Mouse (Mus musculus): ENCODE data around the gene Sh3bgrl3. TPM values are rescaled to one million over a fixed set of nuclear protein-coding genes. Genes with fewer than 3 reads are reported as not detected.

Sh3bgrl3 gene
- polyA plus RNA-seq, 1 experiment = 489 TPM

DNA sequence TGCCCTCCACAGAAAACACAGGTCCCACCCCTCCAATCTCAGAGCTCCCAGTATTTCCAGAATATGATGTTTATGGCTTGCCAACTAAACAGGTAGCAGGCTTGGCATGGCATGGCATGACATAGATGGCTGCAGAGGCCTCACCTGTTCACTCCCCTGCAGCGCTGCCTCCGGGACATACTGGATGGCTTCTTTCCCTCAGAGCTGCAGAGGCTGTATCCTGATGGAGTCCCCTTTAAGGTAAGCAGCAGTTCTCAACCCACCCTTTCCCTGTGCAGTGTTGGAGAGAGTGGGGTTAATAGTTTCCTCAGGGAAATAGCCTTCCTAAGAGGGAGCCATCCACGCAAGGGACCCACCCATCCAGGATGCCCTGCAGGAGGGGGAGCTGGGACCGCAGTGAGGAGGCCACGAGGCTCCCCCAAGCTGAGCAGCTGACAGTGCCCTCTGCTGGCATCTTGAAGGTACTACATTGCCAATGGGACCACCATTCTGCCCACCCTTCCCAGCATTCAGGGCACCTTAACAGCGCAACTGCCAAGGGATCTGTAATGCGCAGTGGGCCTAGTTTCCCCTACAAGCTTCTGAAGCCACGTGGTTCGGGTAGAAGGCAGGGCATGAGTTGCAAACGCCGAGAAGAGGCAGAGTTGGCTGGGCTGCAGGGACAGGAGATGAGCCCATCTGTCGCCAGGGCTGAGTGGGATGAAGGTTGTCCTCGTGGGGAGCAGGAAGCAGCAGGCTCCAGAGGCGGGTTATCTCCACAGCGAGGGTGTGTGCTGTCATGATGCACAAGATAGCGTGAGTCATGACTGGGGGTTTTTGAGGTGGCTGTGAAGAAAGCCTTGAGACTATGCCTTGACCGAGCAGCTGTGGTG lies 4.7 kb downstream of the Sh3bgrl3 start:
- peaks cover 4% of the 10 kb centered on the region; the same call in 1 of the 2 replicates for H3K4me1 ChIP-seq (ENCODE audit: control insufficient read depth, insufficient read depth, low read length)
- H3K27ac ChIP-seq (ENCODE audit: insufficient read depth, low read length) = 0 out of 2 replicates have a peak overlapping the region, but pooled peaks have one; percentile 2

DNA sequence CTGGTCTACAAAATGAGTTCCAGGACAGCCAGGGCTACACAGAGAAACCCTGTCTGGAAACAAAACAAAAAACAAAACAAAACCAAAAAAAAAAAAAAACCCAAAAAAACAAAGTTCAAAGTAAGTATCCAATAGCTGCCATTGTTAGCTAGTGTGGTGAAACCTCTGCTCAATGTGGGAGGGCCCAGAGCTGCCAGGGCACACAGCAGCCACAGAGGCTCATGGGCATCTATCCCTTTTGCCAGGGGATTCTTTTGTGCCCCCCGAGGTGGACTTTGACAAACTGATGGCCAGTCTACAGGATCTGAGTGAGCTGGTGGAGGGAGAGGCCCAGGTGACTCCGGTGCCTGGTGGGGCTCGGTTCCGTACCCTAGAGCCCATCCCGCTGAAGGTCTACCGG lies 5.4 kb downstream of the Sh3bgrl3 start:
- TF ChIP-seq POLR2A (IDR thresholded peaks at IDR 0.05; ENCODE audit: extremely low read depth, insufficient read depth, low read length) = no peak
- no peak for TF ChIP-seq CTCF (IDR thresholded peaks at IDR 0.05; ENCODE audit: extremely low read depth, insufficient read depth, low read length)
- Histone ChIP-seq H3K4me3 (ENCODE audit: insufficient read depth, low read length) (no peak overlapping the region), H3K27ac (ENCODE audit: insufficient read depth, low read length) (no peak overlapping the region), H3K4me1 (ENCODE audit: control insufficient read depth, insufficient read depth, low read length) (peaks cover 4% of the 10 kb centered on the region; the same call in 1 of the 2 replicates)

More for the DNA sequence above, 4.7 kb downstream of the Sh3bgrl3 start:
- H3K4me3 ChIP-seq (ENCODE audit: insufficient read depth, low read length) = no peak overlapping the region
- TF ChIP-seq CTCF (IDR thresholded peaks at IDR 0.05; ENCODE audit: extremely low read depth, insufficient read depth, low read length) (peak; percentile 80), POLR2A (IDR thresholded peaks at IDR 0.05; ENCODE audit: extremely low read depth, insufficient read depth, low read length) (peak; percentile 14; the same call in 1 of the 2 replicates)

DNA sequence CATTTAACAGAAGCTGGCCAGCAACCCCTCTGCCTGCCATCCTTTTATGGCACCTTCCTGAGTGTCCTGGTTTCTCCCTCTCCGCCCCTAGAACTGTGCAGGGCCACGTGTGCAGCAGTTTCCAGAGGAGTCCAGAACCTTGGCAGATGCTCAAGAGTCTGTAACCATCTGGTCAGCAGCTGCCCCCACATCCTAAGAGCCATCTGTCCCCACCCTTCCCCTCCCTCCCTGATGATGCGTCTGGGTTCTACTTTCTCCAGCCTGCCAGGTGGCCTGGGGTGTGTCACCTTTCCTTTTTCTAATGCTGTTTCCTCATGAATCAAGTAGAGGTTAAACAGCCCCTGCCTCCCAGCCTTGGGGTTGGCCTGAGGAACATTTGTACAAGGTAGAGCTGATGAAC lies 6.3 kb downstream of the Sh3bgrl3 start:
- H3K4me3 ChIP-seq (ENCODE audit: insufficient read depth, low read length) = no peak overlapping the region
- TF ChIP-seq POLR2A (IDR thresholded peaks at IDR 0.05; ENCODE audit: extremely low read depth, insufficient read depth, low read length) (no peak), CTCF (IDR thresholded peaks at IDR 0.05; ENCODE audit: extremely low read depth, insufficient read depth, low read length) (no peak)
- no peak overlapping the region for H3K27ac ChIP-seq (ENCODE audit: insufficient read depth, low read length)
- H3K4me1 ChIP-seq (ENCODE audit: control insufficient read depth, insufficient read depth, low read length) = peaks cover 2% of the 10 kb centered on the region; the same call in 1 of the 2 replicates

DNA sequence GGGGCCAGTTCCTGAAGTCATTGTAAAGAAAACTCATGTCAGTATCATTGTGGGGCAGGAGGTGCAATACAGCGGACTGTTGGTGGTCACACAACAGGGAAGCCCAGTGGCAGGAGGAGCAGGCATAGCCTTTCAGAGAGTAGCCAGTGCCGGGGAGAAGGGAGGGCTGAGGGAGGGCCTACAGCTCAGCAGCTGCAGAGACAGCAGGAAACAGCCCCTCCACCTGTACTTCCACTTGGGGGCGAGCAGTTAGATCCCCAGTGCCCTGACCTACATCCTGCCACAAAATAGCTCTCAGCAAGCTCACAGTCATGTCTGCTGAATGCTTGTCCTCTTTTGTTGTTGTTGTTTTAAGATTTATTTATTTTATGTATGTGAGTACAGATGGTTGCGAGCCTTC lies 7.0 kb downstream of the Sh3bgrl3 start:
- Histone ChIP-seq H3K27ac (ENCODE audit: insufficient read depth, low read length) (no peak overlapping the region), H3K4me3 (ENCODE audit: insufficient read depth, low read length) (no peak overlapping the region), H3K4me1 (ENCODE audit: control insufficient read depth, insufficient read depth, low read length) (peaks cover 2% of the 10 kb centered on the region; the same call in 1 of the 2 replicates)
- TF ChIP-seq POLR2A (IDR thresholded peaks at IDR 0.05; ENCODE audit: extremely low read depth, insufficient read depth, low read length) (no peak), CTCF (IDR thresholded peaks at IDR 0.05; ENCODE audit: extremely low read depth, insufficient read depth, low read length) (no peak)

- no peak overlapping the region for H3K27ac ChIP-seq (ENCODE audit: insufficient read depth, low read length)
- H3K4me3 ChIP-seq (ENCODE audit: insufficient read depth, low read length) = no peak overlapping the region
- no peaks in the 10 kb centered on the region for H3K4me1 ChIP-seq (ENCODE audit: control insufficient read depth, insufficient read depth, low read length)
- no peak for TF ChIP-seq CTCF (IDR thresholded peaks at IDR 0.05; ENCODE audit: extremely low read depth, insufficient read depth, low read length)
- TF ChIP-seq POLR2A (IDR thresholded peaks at IDR 0.05; ENCODE audit: extremely low read depth, insufficient read depth, low read length) = no peak
These were observed 7.7 kb downstream of the Sh3bgrl3 start for GRCm38 (mm10) chr4:134120916-134121315.

- H3K27ac ChIP-seq (ENCODE audit: insufficient read depth, low read length) = no peak overlapping the region
- H3K4me1 ChIP-seq (ENCODE audit: control insufficient read depth, insufficient read depth, low read length) = no peaks in the 10 kb centered on the region
- TF ChIP-seq POLR2A (IDR thresholded peaks at IDR 0.05; ENCODE audit: extremely low read depth, insufficient read depth, low read length) = no peak
- TF ChIP-seq CTCF (IDR thresholded peaks at IDR 0.05; ENCODE audit: extremely low read depth, insufficient read depth, low read length) = no peak
- no peak overlapping the region for H3K4me3 ChIP-seq (ENCODE audit: insufficient read depth, low read length)
These were observed 8.3 kb downstream of the Sh3bgrl3 start for GRCm38 (mm10) chr4:134120192-134120805.

GRCm38 (mm10) chr4:134119644-134120043 lies 8.9 kb downstream of the Sh3bgrl3 start:
- Histone ChIP-seq H3K27ac (ENCODE audit: insufficient read depth, low read length) (no peak overlapping the region), H3K4me1 (ENCODE audit: control insufficient read depth, insufficient read depth, low read length) (no peaks in the 10 kb centered on the region), H3K4me3 (ENCODE audit: insufficient read depth, low read length) (no peak overlapping the region)
- TF ChIP-seq POLR2A (IDR thresholded peaks at IDR 0.05; ENCODE audit: extremely low read depth, insufficient read depth, low read length) (no peak), CTCF (IDR thresholded peaks at IDR 0.05; ENCODE audit: extremely low read depth, insufficient read depth, low read length) (peak; percentile 24; the same call in 1 of the 2 replicates)

GRCm38 (mm10) chr4:134119042-134119441 lies 9.5 kb downstream of the Sh3bgrl3 start:
- H3K4me3 ChIP-seq (ENCODE audit: insufficient read depth, low read length) = no peak overlapping the region
- no peak overlapping the region for H3K27ac ChIP-seq (ENCODE audit: insufficient read depth, low read length)
- H3K4me1 ChIP-seq (ENCODE audit: control insufficient read depth, insufficient read depth, low read length) = no peaks in the 10 kb centered on the region
- TF ChIP-seq CTCF (IDR thresholded peaks at IDR 0.05; ENCODE audit: extremely low read depth, insufficient read depth, low read length) (no peak), POLR2A (IDR thresholded peaks at IDR 0.05; ENCODE audit: extremely low read depth, insufficient read depth, low read length) (no peak)

DNA sequence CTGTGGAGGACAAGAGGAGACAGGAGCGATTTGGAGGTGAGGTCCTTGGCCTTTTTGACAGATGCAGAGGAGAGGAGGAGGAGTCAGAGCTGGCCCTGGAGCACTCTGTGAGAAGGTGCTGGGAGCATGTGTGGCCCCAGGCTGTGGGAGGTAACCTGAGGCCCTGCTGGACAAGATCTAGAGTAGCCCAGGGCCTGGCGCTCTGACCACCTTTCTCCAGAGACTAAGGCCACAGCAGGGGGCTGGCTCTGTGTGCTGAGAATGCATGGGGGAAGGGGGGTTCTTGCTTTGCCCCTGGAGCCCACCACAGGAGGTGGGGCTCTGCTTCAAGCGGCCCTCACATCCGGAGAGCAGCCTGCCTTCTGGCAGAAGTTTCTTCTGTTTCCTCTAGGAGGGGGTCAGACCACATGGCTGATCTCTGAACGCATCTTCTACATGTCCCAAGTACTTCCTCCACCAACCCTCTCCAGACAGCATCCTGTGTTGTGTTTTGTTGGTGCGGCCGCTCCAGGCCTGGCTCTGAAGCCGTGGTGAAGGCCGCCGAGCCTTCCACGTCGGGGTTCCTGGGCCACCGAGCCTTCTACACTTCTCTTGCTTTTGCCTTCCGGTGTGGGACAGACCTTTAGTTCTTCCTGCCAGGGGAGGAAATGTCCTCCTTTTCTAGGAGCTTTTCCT lies 10.3 kb downstream of the Sh3bgrl3 start:
- Histone ChIP-seq H3K4me1 (ENCODE audit: control insufficient read depth, insufficient read depth, low read length) (no peaks in the 10 kb centered on the region), H3K27ac (ENCODE audit: insufficient read depth, low read length) (no peak overlapping the region), H3K4me3 (ENCODE audit: insufficient read depth, low read length) (no peak overlapping the region)
- TF ChIP-seq POLR2A (IDR thresholded peaks at IDR 0.05; ENCODE audit: extremely low read depth, insufficient read depth, low read length) (no peak), CTCF (IDR thresholded peaks at IDR 0.05; ENCODE audit: extremely low read depth, insufficient read depth, low read length) (no peak)

Measured in cortical plate, adult 2 months (tissue).